Mouse (Mus musculus) granulocyte monocyte progenitor cell, adult 5-6 weeks (primary cell): ENCODE data around the gene Ext2. TPM values are rescaled to one million over a fixed set of nuclear protein-coding genes. Genes with fewer than 3 reads are reported as not detected.

Experiments
- ATAC-seq: replicated peaks from 2 replicates; pipeline ENCODE4 v1.8.0; 2016; ENCODE audit warnings: mild to moderate bottlenecking, moderate TSS enrichment, inconsistent platforms; ENCODE audit not compliant: poor library complexity, severe bottlenecking
- total RNA-seq, 2 experiments: library from RNA; stranded (forward) in 1 of 2; stranded (reverse) in 1 of 2; fragments of 200-712, 200-1000 nt in 1 of 2; fragments of >200 nt in 1 of 2; fragmentation: Nextera tagmentation in 1 of 2; gene quantifications; 2 replicates each; pipeline ENCODE4 v1.2.3; 2014 to 2017

The Ext2 gene
- total RNA-seq (2014; fragmentation: Nextera tagmentation) (35.6 and 40.9 TPM in 2 replicates), total RNA-seq (2017) (26.2 and 38.6 TPM in 2 replicates)

- peak; percentile 90 for ATAC-seq
Measured at GRCm38 (mm10) chr2:93822045-93822749, at the start of gene Ext2. Gene Ext2, minus strand, starts transcription at chr2:93822568.

GRCm38 (mm10) chr2:93871411-93871925, 49.1 kb upstream of the Ext2 start:
- no peak for ATAC-seq

- peak; percentile 66 for ATAC-seq
Measured at GRCm38 (mm10) chr2:93870842-93871241, 48.5 kb upstream of the Ext2 start.

GRCm38 (mm10) chr2:93869107-93869600, 46.8 kb upstream of the Ext2 start, which contains the start of gene Accsl:
Gene Accsl, minus strand, starts transcription at chr2:93869157.
- ATAC-seq = no peak

- ATAC-seq = no peak
Measured at GRCm38 (mm10) chr2:93868566-93868965, 46.2 kb upstream of the Ext2 start.

- no peak for ATAC-seq
Measured at GRCm38 (mm10) chr2:93863229-93863628, 40.9 kb upstream of the Ext2 start.

GRCm38 (mm10) chr2:93858845-93859244, 36.5 kb upstream of the Ext2 start:
- no peak for ATAC-seq

GRCm38 (mm10) chr2:93851303-93851702, 28.9 kb upstream of the Ext2 start:
- ATAC-seq = no peak

- peak; percentile 55 for ATAC-seq
Measured at GRCm38 (mm10) chr2:93850317-93850944, 28.1 kb upstream of the Ext2 start.

GRCm38 (mm10) chr2:93849505-93850089, 27.2 kb upstream of the Ext2 start, which contains the start of gene Accs:
Gene Accs, minus strand, starts transcription at chr2:93849943.
- ATAC-seq = peak; percentile 91

GRCm38 (mm10) chr2:93841349-93841748, 19.0 kb upstream of the Ext2 start:
- ATAC-seq = no peak

- ATAC-seq = no peak
Measured at GRCm38 (mm10) chr2:93840109-93840508, 17.7 kb upstream of the Ext2 start.

- ATAC-seq = no peak
Measured at GRCm38 (mm10) chr2:93838931-93839330, 16.6 kb upstream of the Ext2 start.

GRCm38 (mm10) chr2:93836232-93836785, 13.9 kb upstream of the Ext2 start:
- ATAC-seq = no peak

GRCm38 (mm10) chr2:93835596-93835995, 13.2 kb upstream of the Ext2 start:
- ATAC-seq = no peak

- peak; percentile 90 for ATAC-seq
Measured at GRCm38 (mm10) chr2:93823519-93823918, 1.2 kb upstream of the Ext2 start.

GRCm38 (mm10) chr2:93817791-93818190, 4.6 kb downstream of the Ext2 start:
- no peak for ATAC-seq

- ATAC-seq = no peak
Measured at GRCm38 (mm10) chr2:93813343-93813742, 9.0 kb downstream of the Ext2 start.

GRCm38 (mm10) chr2:93811812-93812211, 10.6 kb downstream of the Ext2 start:
- peak; percentile 75 for ATAC-seq

GRCm38 (mm10) chr2:93809931-93810330, 12.4 kb downstream of the Ext2 start:
- ATAC-seq = peak; percentile 81

- no peak for ATAC-seq
Measured at GRCm38 (mm10) chr2:93808071-93808470, 14.3 kb downstream of the Ext2 start.
